Mouse (Mus musculus) intestine, postnatal 0 days (tissue): ENCODE measurements at regions not wholly inside any gene's neighbourhood (a gene's known extent, or its start where the extent isn't known, plus 50 kb on each side); places are given as distances from the start of the nearest gene placed in this dataset.
A peak's percentile ranks its signal among the peaks of the same experiment; 100 is the strongest.

Experiments
- ATAC-seq: fragments of 200-750 bp; cut with Nextera tagmentation; 2 replicates; pipeline ENCODE4 v1.8.0; 2017; ENCODE audit warnings: mild to moderate bottlenecking, moderate TSS enrichment, moderate library complexity
- H3K27ac ChIP-seq: fragments of 300-500 bp; sonication (generic); 2 replicates; pipeline ENCODE4 v1.5.1; 2014; ENCODE audit warnings: mild to moderate bottlenecking, low read depth, low read length, moderate library complexity
- H3K27me3 ChIP-seq: fragments of 300-500 bp; sonication (generic); replicated peaks from 2 replicates; pipeline ENCODE4 v1.6.1; 2014; ENCODE audit warnings: low read length, mixed read lengths; ENCODE audit not compliant: control insufficient read depth, insufficient read depth
- H3K36me3 ChIP-seq: fragments of 300-500 bp; sonication (generic); 2 replicates; pipeline ENCODE4 v1.6.1; 2014; ENCODE audit warnings: mild to moderate bottlenecking, moderate library complexity; ENCODE audit not compliant: control insufficient read depth, insufficient read depth
- H3K4me1 ChIP-seq: fragments of 300-500 bp; sonication (generic); replicated peaks from 2 replicates; pipeline ENCODE4 v1.6.1; 2014; ENCODE audit warnings: antibody characterized with exemption, low read length, mixed read lengths; ENCODE audit not compliant: control insufficient read depth, insufficient read depth
- H3K4me2 ChIP-seq: fragments of 300-500 bp; sonication (generic); replicated peaks from 2 replicates; pipeline ENCODE4 v1.6.1; 2014; ENCODE audit warnings: low read depth, mild to moderate bottlenecking, moderate library complexity
- H3K4me3 ChIP-seq: fragments of 300-500 bp; sonication (generic); 2 replicates; pipeline ENCODE4 v1.5.1; 2014; ENCODE audit warnings: low read depth, low read length
- H3K9ac ChIP-seq: fragments of 300-500 bp; sonication (generic); 2 replicates; pipeline ENCODE4 v1.6.1; 2014; ENCODE audit warnings: mild to moderate bottlenecking, low read depth, low read length
- H3K9me3 ChIP-seq: fragments of 300-500 bp; sonication (generic); 2 replicates; pipeline ENCODE4 v1.6.1; 2016; ENCODE audit warnings: mixed run types; ENCODE audit not compliant: control insufficient read depth
- CTCF ChIP-seq: sonication (generic); IDR thresholded peaks from 2 replicates; pipeline ENCODE4 v1.5.1; 2016; ENCODE audit warnings: low read depth, mild to moderate bottlenecking, control low read depth, antibody characterized with exemption, moderate library complexity
- WGBS: fragments of 180-500 bp; shearing (Covaris S2); extraction: QIAGEN DNeasy Blood & Tissue Kit; methylation state at CpG from one replicate; pipeline ENCODE4 v1.1.7; 2014; 5-methylcytosine and 5-hydroxymethylcytosine counted together

GRCm38 (mm10) chr16:30187400-30187799 is 79.9 kb downstream of the Cpn2 start:
- Histone ChIP-seq H3K27me3 (no peaks in the 10 kb centered on the region), H3K9ac (peak overlapping the region; percentile 37; the same call in 1 of the 2 replicates), H3K27ac (peak overlapping the region; percentile 68), H3K36me3 (no peaks in the 10 kb centered on the region), H3K4me1 (no peaks in the 10 kb centered on the region; the same call in 1 of the 2 replicates), H3K4me2 (peak overlapping the region; percentile 75), H3K4me3 (peak overlapping the region; percentile 28; the same call in 1 of the 2 replicates), H3K9me3 (no peaks in the 10 kb centered on the region)
- no peak for ATAC-seq
- TF ChIP-seq CTCF: no peak
- WGBS: 36% methylated on average over 9 of the region's 9 CpGs

DNA sequence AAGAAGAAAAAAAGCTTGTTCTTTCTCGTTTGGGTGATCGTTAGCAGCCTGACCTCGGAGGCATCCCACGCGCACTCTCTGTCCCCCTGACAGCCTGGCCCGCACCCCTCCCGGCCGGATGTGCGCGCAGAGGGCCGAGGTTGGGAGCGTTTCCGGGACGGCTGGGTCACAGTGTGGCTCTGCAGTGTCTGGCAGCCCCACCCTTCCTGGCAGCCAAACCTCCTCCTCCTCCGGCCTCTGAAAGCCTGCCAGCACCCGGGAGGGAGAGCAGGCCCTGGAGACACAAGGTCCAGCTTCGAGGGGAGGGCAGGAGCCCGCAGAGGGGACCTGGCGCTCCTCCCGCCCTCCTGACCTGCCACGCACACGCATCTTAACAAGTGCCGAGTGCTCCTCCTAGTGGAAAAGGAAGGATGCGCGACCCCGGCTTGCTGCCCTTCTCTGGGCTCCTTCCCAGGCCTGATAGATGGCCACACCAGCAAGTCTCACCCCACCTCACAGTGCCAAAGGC is 79.3 kb downstream of the Cpn2 start:
- under 1% methylated on average over 26 of the region's 26 CpGs for WGBS

DNA sequence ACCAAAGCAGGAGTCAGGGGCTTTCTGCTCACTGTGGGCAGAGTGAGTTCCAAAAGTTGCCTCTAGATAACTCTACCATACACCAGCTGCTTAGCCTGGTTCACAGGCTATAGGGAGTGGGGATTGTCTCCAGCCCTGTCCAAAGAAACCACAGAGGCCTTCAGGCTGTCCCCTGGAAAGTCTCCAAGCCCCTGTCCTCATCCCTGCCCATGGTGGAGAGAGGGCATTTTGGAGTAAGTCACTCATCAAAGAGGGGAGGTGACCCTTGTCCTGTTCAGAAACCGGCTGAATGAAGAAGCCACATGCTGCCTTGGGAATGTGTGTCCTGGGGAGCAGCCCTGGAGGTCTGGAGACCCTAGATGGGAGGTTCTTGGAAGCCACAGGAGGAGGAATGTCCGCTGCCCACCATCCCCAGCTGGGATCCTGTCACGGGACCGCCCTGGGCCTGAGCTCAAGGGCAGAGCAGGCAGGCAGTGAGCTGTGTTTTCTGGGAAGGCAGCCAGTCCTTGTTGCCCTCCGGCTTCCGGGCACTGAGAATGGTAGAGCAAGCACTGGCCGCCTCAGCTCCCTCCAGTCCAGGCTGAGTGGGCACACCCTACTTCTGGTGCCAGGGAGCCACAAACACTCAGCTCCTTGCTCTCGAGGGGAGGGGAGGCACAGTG is 78.4 kb downstream of the Cpn2 start:
- no peak overlapping the region for H3K27ac ChIP-seq
- no peaks in the 10 kb centered on the region for H3K36me3 ChIP-seq
- TF ChIP-seq CTCF: no peak
- H3K4me1 ChIP-seq: peaks cover 2% of the 10 kb centered on the region; the same call in 1 of the 2 replicates
- no peak overlapping the region for H3K9ac ChIP-seq
- no peak overlapping the region for H3K4me3 ChIP-seq
- H3K27me3 ChIP-seq: no peaks in the 10 kb centered on the region
- no peak overlapping the region for H3K4me2 ChIP-seq
- no peak for ATAC-seq
- 86% methylated on average over 8 of the region's 8 CpGs for WGBS
- no peaks in the 10 kb centered on the region for H3K9me3 ChIP-seq

More for the DNA sequence above, 79.3 kb downstream of the Cpn2 start:
- H3K27ac ChIP-seq: peak overlapping the region; percentile 68
- TF ChIP-seq CTCF: peak; percentile 92
- peak; percentile 82 for ATAC-seq
- no peaks in the 10 kb centered on the region for H3K9me3 ChIP-seq
- no peaks in the 10 kb centered on the region for H3K36me3 ChIP-seq
- no peaks in the 10 kb centered on the region; the same call in 1 of the 2 replicates for H3K4me1 ChIP-seq
- H3K27me3 ChIP-seq: no peaks in the 10 kb centered on the region
- peak overlapping the region; percentile 37 for H3K9ac ChIP-seq
- H3K4me3 ChIP-seq: peak overlapping the region; percentile 28
- H3K4me2 ChIP-seq: peak overlapping the region; percentile 75

DNA sequence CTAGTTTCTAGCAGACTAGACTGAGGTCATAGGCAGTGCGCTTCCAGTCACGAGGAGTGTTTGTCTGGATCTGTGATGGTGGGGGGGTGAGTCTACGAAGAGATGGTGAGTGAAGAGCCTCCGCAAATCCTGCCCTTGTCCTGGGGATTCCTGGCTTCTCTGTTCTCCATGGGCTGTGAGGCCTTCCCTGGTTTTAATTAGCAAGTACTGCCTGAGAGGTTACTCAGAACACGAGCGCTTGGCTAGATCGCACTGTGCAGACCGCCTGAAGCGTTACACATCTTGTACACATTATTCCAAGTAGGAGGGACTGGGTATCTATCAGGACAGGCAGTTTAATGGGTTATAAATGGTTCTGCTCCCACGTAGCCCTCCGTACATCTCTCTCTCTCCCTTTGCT is 76.9 kb downstream of the Cpn2 start:
- no peak for ATAC-seq
- no peaks in the 10 kb centered on the region for H3K36me3 ChIP-seq
- H3K27me3 ChIP-seq: no peaks in the 10 kb centered on the region
- H3K4me3 ChIP-seq: no peak overlapping the region
- H3K4me1 ChIP-seq: peaks cover 16% of the 10 kb centered on the region
- no peak overlapping the region for H3K4me2 ChIP-seq
- H3K9ac ChIP-seq: no peak overlapping the region
- no peaks in the 10 kb centered on the region for H3K9me3 ChIP-seq
- TF ChIP-seq CTCF: no peak
- no peak overlapping the region for H3K27ac ChIP-seq
- WGBS: 82% methylated on average over 11 of the region's 11 CpGs

DNA sequence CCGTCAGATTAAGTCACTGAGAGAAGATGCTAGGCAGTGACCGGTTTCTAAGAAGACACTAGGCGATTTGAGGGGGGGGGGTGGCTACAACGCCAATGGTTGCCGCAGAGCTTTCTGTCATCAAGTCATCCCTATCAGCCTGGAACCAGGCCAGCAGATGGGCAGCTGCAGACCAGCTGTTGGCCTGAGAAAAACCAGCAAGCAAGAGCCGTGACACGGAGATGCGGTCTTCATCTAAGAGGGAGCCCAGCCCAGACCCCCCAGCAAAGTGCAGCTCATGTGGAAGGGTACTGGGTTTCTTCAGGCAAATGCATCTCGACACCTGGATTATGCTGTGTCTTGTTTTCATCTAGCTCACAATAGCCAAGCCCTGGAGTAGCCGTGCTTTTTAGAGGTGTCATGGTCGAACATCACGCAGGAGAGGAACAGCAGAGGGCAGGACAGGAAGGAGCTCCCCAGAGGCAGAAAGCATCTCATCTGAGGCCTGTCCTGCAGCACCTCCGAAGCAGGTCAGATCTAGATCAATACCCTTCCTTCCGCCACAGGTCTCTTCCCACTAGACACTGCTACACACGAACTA is 76.3 kb downstream of the Cpn2 start:
- H3K27ac ChIP-seq: no peak overlapping the region
- H3K4me1 ChIP-seq: peaks cover 17% of the 10 kb centered on the region
- H3K9me3 ChIP-seq: no peaks in the 10 kb centered on the region
- 72% methylated on average over 15 of the region's 15 CpGs for WGBS
- no peaks in the 10 kb centered on the region for H3K27me3 ChIP-seq
- ATAC-seq: no peak
- no peak overlapping the region for H3K4me3 ChIP-seq
- no peak for TF ChIP-seq CTCF
- no peak overlapping the region for H3K4me2 ChIP-seq
- no peaks in the 10 kb centered on the region for H3K36me3 ChIP-seq
- no peak overlapping the region for H3K9ac ChIP-seq

DNA sequence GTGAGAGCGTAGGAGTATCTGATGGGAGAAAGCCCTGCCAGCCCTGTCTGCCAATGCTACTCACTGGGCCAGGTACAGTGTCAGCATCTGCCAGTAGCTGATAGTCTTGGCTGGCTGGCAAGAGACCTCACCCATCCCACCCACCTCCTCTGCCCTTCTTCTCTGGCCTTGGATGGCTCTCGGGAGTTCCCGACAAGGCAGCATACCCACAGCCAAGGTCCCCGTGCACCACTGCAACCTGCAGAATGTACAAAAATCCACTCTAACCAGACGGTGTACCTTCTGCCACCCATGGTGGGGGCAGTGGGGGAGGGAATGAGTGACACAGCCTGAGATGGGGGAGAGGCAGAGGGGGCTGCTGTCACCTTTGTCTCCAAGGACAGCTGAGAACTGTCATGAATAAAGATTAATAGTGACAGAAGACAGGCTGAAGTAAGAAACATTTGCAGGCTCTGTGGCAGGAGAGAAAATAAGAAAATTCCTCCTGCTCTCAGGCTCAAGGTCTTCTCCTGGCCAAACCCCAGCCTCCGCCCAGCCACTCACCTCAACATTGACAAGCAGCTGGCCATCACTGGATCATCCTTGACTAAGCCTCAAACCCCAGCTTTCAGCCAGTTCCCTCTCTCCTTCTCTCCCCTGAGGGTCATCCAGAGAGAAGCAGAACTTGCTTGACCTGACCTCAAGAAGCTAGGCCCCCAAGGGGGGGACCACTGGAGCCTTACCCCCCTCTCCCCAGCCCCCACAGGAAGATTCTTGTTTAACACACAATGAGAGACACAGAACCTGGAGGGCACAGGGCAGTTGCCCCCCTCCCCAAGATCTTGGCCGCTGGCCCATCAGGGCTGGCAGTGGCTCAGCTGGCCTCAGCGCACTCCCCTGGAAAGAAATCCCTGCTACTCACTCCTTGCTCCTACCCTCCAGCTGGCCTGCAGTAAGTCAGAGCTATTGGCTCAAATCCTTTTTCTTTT is 73.7 kb downstream of the Cpn2 start:
- no peak overlapping the region for H3K4me2 ChIP-seq
- WGBS: 60% methylated on average over 8 of the region's 8 CpGs
- H3K9me3 ChIP-seq: no peaks in the 10 kb centered on the region
- peaks cover 17% of the 10 kb centered on the region for H3K4me1 ChIP-seq
- no peaks in the 10 kb centered on the region for H3K27me3 ChIP-seq
- ATAC-seq: no peak
- no peak for TF ChIP-seq CTCF
- H3K27ac ChIP-seq: no peak overlapping the region
- H3K9ac ChIP-seq: no peak overlapping the region
- H3K36me3 ChIP-seq: no peaks in the 10 kb centered on the region
- no peak overlapping the region for H3K4me3 ChIP-seq
